Mouse (Mus musculus): ENCODE data around the gene Atxn3.

Gene Atxn3

GRCm38 (mm10) chr12:101888312-101888711, 69.7 kb downstream of the Atxn3 start:
- DNase-seq: no peak

- DNase-seq: no peak
Measured at GRCm38 (mm10) chr12:101884926-101885325, 73.1 kb downstream of the Atxn3 start.

GRCm38 (mm10) chr12:101876374-101876773, 81.7 kb downstream of the Atxn3 start:
- DNase-seq: no peak

- no peak for DNase-seq
Measured at GRCm38 (mm10) chr12:101875107-101875506, 82.9 kb downstream of the Atxn3 start.
